Mouse (Mus musculus) cerebral cortex, adult 2 months (tissue): ENCODE data around the gene Ints11.

ENCODE experiments used
- WGBS: fragments of 180-500 bp; shearing (Covaris S2); methylation state at CpG from one replicate; pipeline ENCODE4 v1.1.7; 2018; 5-methylcytosine and 5-hydroxymethylcytosine counted together

The Ints11 gene

GRCm38 (mm10) chr4:155847591-155848352, 21.6 kb upstream of the Ints11 start:
- WGBS: 2% methylated on average over 52 of the region's 69 CpGs

GRCm38 (mm10) chr4:155848434-155849095, 20.8 kb upstream of the Ints11 start:
- WGBS: 59% methylated on average over 7 of the region's 7 CpGs

- WGBS: 91% methylated on average over 2 of the region's 2 CpGs
These were observed 20.0 kb upstream of the Ints11 start for GRCm38 (mm10) chr4:155849391-155849790.

- WGBS: 85% methylated on average over 3 of the region's 3 CpGs
These were observed 19.4 kb upstream of the Ints11 start for GRCm38 (mm10) chr4:155849792-155850451.

GRCm38 (mm10) chr4:155851368-155851767, 18.0 kb upstream of the Ints11 start:
- 86% methylated on average over 3 of the region's 3 CpGs for WGBS

GRCm38 (mm10) chr4:155851951-155852411, 17.4 kb upstream of the Ints11 start:
- 55% methylated on average over 2 of the region's 2 CpGs for WGBS

- WGBS: 88% methylated on average over 9 of the region's 9 CpGs
These were observed 15.9 kb upstream of the Ints11 start for GRCm38 (mm10) chr4:155853421-155853820.

- WGBS: 92% methylated on average over 12 of the region's 12 CpGs
These were observed 14.4 kb upstream of the Ints11 start for GRCm38 (mm10) chr4:155854991-155855390.

GRCm38 (mm10) chr4:155856071-155856470, 13.3 kb upstream of the Ints11 start:
- 81% methylated on average over 12 of the region's 12 CpGs for WGBS

GRCm38 (mm10) chr4:155856881-155857280, 12.5 kb upstream of the Ints11 start:
- WGBS: 56% methylated on average over 3 of the region's 3 CpGs

GRCm38 (mm10) chr4:155859318-155859717, 10.0 kb upstream of the Ints11 start:
- WGBS: 38% methylated on average over 13 of the region's 13 CpGs

GRCm38 (mm10) chr4:155861787-155862186, 7.6 kb upstream of the Ints11 start:
- 86% methylated on average over 7 of the region's 7 CpGs for WGBS

GRCm38 (mm10) chr4:155863001-155863400, 6.3 kb upstream of the Ints11 start, which contains the start of gene Tas1r3:
Tas1r3 (minus strand) TSS chr4:155863362.
- WGBS: 71% methylated on average over 5 of the region's 5 CpGs

- WGBS: 6% methylated on average over 22 of the region's 22 CpGs
These were observed 590 bp upstream of the Ints11 start for GRCm38 (mm10) chr4:155868614-155869298.

GRCm38 (mm10) chr4:155871404-155871803, 2.1 kb downstream of the Ints11 start:
- 94% methylated on average over 7 of the region's 7 CpGs for WGBS

- WGBS: 74% methylated on average over 3 of the region's 3 CpGs
These were observed 14.2 kb downstream of the Ints11 start for GRCm38 (mm10) chr4:155883587-155883986.

GRCm38 (mm10) chr4:155886330-155886729, 17.0 kb downstream of the Ints11 start:
- WGBS: 93% methylated on average over 5 of the region's 5 CpGs

- 78% methylated on average over 10 of the region's 10 CpGs for WGBS
These were observed 18.3 kb downstream of the Ints11 start for GRCm38 (mm10) chr4:155887674-155888073.

- 92% methylated on average over 9 of the region's 9 CpGs for WGBS
These were observed 18.8 kb downstream of the Ints11 start for GRCm38 (mm10) chr4:155888181-155888580.

GRCm38 (mm10) chr4:155889316-155889715, 20.0 kb downstream of the Ints11 start:
- 84% methylated on average over 5 of the region's 5 CpGs for WGBS

- WGBS: under 1% methylated on average over 34 of the region's 34 CpGs
These were observed 21.7 kb downstream of the Ints11 start for GRCm38 (mm10) chr4:155891011-155891471.

GRCm38 (mm10) chr4:155891551-155892001, 22.2 kb downstream of the Ints11 start, which contains the start of the genes Pusl1 and Acap3:
Pusl1 (minus strand) TSS chr4:155891781.
Acap3 (plus strand) TSS chr4:155891822.
- under 1% methylated on average over 52 of the region's 52 CpGs for WGBS
